Mouse (Mus musculus) common myeloid progenitor, adult 5-6 weeks (primary cell): Measurements from ENCODE around the gene Lmod2. TPM values are rescaled to one million over a fixed set of nuclear protein-coding genes. Genes with fewer than 3 reads are reported as not detected.

Experiments
- ATAC-seq: replicated peaks from 2 replicates; pipeline ENCODE4 v1.8.0; 2016; ENCODE audit warnings: low read depth, mild to moderate bottlenecking, moderate TSS enrichment, inconsistent platforms; ENCODE audit not compliant: poor library complexity, severe bottlenecking
- total RNA-seq: library from RNA; stranded (forward); fragments of 200-1000, 187-1606 nt; gene quantifications from 2 replicates; pipeline ENCODE4 v1.2.3, GENCODE M21; 2017

Gene Lmod2
- total RNA-seq, 1 experiment from 2014 or later: not detected

DNA sequence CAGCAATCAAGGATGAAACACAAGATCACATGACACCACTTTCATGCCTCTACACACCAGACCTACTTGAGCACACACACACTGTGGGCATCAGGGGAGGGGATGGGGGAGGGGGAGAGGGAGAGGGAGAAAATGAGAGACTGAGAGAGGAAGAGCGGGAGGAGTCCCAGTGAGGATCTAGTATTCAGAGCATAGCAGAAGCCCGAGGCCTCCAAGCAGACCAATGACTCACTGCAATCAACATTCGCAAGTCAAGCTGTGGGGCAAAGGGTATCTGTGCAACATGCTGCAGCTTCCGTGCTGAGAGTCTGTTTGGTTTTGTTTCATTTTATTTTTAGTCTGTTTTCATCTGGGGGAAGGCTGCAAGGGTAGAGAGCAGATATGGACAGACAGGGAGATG, 34.5 kb downstream of the Lmod2 start:
- ATAC-seq: no peak

DNA sequence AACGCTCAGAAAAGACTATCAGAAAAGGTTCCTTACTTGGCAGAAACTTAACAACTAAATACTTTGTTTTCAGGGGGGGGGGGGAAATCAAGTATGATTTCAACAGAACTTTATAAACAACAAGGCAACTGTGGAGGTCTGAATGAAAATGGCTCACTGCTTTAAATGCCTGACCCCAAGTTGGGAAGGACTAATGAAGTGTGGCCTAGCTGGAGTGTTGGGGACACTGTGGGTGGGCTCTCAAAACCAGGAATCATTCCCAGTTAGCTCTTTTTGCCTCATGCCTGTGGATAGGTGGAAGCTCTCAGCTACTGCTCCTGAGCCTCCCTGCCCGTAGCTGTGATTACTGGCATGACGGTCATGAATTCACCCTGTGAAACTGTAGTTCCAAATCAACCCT, 36.5 kb downstream of the Lmod2 start:
- ATAC-seq: no peak

DNA sequence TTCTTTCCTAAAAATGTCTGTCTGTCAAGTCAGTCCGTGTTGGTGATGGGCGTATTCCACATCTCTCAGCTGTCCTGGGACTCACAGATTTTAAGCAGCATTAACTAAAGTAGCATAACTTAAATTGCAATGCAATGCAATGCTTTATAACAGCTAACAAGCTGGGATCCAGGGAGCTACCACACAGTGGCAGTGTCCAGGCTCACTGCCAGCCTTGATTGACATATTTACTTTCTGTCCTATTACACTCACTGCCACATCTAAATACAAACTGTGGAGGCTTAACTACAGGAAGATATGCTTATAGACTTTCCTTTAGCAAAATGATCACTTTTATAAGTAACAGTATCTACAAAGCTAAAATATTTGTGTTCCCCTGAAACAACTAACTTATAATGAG, 38.3 kb downstream of the Lmod2 start:
- no peak for ATAC-seq

DNA sequence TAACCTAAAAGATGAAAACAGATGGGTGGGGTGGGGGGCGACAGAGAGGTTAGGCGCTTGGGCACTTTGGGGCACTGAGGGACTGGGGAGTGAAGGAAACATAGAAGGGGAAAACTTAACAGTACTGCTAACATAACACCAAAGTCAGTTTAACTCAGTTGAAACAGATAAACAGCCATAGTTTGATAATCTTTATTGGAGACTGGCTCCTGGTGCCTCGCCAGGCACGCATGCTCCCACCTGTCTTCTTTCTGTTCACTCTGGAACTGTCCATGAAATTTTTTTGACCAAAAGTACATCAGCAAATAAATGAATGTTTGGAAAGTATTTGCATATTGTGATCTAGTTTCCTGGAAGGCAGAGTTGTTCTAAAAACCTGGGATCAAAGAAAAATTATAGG, 43.7 kb downstream of the Lmod2 start:
- no peak for ATAC-seq

DNA sequence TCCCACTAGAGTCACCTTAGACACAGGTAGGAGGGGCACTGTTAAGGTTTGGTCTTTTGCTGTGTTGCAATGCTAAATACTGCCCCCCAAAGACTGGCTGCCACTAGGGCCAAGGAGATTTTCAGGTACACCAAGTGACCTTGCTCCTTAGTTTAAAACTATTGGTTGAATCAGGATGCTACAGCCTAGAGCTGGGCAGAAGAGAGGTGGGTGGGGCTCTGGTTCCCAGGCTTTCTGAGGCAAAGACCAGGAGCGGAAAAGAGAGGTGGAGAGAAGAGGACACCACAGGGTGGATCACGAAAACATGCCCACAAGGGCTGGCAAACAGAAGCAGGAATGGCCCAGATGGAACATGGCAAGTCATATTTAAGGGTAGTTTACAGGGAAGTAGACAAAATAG, 44.6 kb downstream of the Lmod2 start:
- no peak for ATAC-seq

DNA sequence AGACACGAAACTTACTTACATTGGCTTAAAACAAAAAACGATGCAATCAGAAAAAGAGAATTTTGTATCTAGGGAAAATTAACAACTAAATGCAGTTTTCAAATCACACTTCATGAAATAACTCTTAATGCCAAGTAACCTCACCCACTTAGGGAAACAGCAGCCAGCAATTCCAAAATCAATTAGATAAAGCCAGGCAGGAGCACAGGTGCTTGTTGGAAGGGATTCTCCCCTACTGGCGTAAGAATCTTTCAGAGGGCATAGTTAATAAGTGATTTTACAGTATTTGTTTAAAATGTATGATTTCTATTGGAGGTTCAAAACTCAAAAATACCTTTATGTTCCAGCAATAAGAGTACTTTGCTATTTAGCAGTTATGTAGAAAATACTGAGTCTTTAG, 45.4 kb downstream of the Lmod2 start:
- no peak for ATAC-seq

DNA sequence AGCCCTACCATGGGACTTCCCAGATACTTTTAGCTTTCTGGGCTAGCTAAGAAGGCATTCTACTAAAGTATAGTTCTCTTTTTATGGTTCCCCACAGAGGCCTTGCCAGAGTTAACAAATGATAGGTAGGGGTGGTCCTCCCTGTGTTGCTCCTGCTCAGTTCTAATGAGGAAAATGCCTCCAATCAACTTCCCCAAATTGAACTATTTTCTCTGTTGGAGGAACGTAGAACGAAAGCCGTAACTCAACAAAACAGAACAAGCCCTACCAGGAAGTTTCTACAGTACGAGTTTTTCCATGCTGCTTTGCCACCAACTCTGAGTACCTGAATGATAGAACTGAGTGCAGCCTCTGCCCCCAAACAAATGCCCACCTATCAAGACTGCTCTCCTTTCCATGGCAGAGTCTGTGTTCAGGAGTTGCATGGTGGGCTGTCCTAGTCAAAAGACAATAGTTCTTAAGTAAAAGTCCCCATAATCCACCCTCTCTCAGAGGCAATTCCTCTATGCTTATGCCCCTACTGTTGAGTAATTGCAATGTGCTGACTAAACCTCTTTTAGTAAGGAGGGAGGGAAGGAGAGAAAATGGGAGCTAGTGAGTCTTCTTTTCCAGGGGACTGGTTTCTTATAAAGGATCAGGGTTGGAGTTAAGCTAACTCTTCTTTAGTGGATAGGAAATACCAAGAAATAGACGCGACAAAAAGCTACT, 47.9 kb downstream of the Lmod2 start:
- peak; percentile 73 for ATAC-seq

DNA sequence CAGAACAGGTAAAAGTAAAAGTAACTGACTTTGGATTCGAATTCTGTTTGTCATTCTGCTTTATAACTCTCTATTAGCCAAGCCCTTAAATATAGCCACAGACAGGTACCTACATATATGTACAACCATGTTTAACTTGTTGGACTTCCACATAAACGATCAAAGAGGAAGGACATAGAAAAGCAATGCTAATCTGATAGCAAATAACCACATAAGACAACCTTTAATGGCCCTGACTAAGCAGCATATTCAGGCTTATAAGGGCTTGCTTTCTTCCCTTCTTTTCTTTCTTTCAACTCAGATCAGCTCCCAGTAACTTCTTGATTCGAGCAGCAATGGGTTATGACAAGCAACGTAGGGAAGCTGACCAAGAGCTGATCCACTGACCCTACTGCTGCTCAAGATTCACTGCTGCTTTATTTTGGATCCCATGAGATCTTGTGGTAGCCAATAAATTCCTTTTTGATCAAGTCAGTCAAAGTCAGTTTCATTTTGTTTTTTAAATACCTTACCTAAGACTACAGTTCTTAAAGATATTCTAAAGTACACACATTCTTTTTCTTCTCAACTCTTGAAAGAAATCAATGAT, 49.6 kb downstream of the Lmod2 start:
- ATAC-seq: no peak

DNA sequence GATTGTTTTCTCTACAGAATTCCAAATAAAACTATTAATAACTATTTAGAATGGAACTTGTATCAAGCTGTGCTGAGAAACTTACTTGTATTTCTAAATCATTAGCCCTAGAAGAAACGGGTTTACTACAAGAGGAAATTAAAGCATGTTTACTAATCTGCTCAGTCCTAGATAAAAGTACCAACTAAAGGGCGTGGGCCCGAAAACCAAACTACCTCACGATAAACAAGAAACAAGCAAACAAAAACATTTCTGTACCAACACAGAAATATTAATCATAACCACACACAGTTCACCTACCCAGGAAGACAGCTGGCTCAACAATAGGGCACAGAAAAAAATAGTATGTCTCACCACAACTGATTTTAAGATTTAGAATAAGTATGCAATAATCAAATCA, 50.8 kb downstream of the Lmod2 start:
- ATAC-seq: no peak

DNA sequence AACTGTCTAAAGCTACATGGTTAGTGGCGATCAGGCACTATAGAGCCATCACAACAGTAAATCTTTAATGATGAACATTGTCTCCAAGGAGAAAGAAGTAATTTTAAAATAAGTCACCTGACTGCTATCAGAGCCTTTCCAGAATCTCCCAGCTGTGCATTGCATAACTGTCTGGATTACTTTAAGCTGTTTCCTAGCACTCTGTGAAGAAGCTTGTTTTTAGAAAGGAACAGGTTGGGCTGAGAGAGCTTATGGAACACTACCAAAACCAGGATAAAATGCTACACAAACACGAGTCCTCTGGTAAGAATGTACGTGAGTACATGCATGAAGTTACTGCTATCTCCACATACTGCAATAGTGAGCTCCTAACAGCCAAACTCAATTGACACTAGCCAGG, 53.2 kb downstream of the Lmod2 start:
- no peak for ATAC-seq

DNA sequence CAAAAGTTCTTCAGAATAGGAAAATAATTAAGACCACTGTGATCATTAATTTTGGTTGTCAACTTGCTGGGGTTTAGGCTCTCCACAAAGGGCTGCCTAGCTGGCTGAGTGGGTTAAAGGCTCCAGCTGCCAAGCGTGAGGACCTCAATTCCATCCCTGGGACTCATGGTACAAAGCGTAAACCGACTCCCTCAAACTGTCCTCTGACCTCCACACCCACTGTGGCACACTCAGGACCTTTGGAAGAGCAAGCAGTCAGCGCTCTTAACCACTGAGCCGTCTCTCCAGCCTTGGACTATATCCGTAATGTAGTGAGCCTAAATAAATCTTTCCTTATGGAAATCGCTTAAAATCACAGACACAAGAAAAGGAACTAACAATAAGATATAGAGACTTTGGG, 54.0 kb downstream of the Lmod2 start:
- ATAC-seq: no peak

Other genes with a start within 250 kb of the Lmod2 start
- 0.15 TPM in 1 of 2 replicates, not detected in the other for gene Iqub, start 82.7 kb upstream of the Lmod2 start, total RNA-seq
- 272 and 431 TPM in 2 replicates for gene Ndufa5, start 69.7 kb upstream of the Lmod2 start, total RNA-seq
- not detected in 2 replicates for gene Asb15, start 69.6 kb upstream of the Lmod2 start, total RNA-seq
- 14.5 and 20.0 TPM in 2 replicates for gene Wasl, start 67.2 kb downstream of the Lmod2 start, total RNA-seq
- not detected in 2 replicates for gene Hyal6, start 135.5 kb downstream of the Lmod2 start, total RNA-seq
- gene Hyal4, start 150.6 kb downstream of the Lmod2 start, total RNA-seq: not detected in 2 replicates
- not detected in 2 replicates for gene Spam1, start 193.4 kb downstream of the Lmod2 start, total RNA-seq